Mouse (Mus musculus) hematopoietic stem cell, adult 5-6 weeks (primary cell): ENCODE measurements at regions not wholly inside any gene's neighbourhood (a gene's known extent, or its start where the extent isn't known, plus 50 kb on each side); places are given as distances from the start of the nearest gene placed in this dataset.

Experiments
- ATAC-seq, 2 experiments: fragments of 125-278 bp in 1 of 2; replicated peaks in 1 of 2; 2 replicates each; pipeline ENCODE4 v1.8.0; 2016 to 2017; ENCODE audit warnings: inconsistent platforms in 2 of 2, mild to moderate bottlenecking in 2 of 2, moderate number of reproducible peaks in 2 of 2, low read depth in 1 of 2, moderate TSS enrichment in 1 of 2; ENCODE audit not compliant: low FRiP score in 2 of 2, poor library complexity in 2 of 2, severe bottlenecking in 2 of 2, insufficient read depth in 1 of 2, low TSS enrichment in 1 of 2

DNA sequence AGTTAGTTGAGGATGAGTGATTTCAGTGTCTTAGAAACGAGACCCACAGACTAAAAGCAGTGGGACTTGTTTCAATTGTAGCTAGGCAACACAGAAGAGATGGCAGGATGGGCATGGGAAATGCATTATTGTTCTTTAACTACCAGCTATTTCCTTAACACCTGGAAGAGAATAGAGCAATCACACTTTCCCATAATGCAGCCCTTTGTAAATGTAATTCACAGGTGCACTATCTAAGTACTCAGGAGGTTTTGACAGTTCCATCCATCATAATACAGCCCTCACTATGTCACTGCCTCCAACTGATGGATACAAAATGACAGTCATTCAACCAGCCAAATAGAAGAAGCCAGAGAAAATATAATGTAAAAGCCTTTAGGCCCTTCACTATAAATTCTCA lies 697.3 kb downstream of the Prdm13 start:
- ATAC-seq, result no peak

DNA sequence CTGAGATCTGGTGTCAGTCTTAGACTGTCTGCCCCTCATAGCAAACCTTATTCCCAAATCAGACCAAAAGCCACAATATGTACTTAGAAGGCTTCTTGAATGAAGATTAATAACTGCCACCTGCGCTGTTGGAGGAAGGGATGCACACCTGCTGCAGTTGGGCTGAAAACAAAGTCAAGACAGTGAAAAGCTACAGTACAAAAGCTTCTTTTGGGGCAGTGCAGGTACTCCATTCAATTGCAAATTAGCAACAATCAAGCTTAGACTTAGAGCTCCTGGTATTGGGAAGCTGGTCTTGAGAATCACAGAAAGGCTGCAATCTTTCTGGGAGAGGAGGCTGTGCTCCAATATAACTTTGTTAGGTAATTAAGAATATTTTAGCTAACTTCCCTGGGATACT lies 712.3 kb downstream of the Prdm13 start:
- ATAC-seq, result no peak

DNA sequence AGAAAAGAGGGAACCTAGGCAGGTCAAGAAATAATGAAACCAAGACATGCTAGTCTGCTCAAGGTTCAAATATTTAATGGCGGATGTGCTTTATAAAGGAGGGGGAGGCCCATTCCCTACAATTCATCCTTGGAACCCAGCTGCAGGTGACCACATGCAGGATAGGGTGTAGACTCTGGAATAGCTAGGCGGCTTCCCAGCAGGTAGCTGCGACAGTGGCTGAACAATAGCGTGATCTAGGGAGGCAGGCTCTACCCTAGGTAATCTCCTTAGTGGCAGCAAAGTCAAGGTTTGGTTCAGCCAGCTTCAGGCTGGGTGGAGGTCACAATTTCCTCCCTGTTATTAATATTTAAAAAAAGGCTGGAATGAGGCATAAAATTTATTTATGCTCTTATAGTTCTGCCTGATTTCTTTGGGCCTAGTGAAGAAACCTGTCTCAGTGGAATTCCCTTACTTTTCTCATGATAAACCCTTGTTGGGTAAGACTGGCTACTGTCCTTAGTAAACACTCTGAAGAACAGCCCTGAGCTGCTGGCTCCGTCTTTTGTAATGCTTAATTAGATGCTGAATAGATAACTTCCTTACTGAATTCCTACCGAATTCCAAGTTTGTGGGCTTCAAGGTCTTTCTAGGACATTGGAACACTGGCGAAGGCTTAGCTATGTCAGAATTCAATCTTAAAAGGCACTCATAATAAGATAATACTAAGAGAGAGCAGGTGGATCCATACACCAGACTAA lies 713.5 kb downstream of the Prdm13 start:
- no peak for ATAC-seq

DNA sequence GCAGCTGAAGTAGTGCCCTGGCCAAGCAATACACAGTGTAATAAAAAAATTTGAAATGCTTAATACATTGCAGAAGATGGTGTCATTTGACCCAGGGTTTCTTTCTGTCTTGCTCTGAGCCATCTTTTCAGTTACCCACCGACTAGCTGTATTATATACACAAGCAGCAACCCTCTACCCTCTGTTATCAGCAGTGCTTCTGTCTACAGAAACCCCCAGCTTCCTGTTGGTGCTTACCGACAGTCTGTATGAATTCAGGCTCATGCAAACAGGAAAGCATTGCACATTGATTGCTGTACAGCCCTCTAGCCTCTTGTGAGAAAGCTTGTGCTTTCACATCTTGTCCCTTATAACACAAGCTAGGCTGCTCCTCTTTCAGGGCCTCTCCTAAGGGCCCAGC lies 736.1 kb downstream of the Prdm13 start:
- ATAC-seq, result peak; percentile 45 to 80; a peak in 3 of 4 replicates
